In the genomic region with DNA sequence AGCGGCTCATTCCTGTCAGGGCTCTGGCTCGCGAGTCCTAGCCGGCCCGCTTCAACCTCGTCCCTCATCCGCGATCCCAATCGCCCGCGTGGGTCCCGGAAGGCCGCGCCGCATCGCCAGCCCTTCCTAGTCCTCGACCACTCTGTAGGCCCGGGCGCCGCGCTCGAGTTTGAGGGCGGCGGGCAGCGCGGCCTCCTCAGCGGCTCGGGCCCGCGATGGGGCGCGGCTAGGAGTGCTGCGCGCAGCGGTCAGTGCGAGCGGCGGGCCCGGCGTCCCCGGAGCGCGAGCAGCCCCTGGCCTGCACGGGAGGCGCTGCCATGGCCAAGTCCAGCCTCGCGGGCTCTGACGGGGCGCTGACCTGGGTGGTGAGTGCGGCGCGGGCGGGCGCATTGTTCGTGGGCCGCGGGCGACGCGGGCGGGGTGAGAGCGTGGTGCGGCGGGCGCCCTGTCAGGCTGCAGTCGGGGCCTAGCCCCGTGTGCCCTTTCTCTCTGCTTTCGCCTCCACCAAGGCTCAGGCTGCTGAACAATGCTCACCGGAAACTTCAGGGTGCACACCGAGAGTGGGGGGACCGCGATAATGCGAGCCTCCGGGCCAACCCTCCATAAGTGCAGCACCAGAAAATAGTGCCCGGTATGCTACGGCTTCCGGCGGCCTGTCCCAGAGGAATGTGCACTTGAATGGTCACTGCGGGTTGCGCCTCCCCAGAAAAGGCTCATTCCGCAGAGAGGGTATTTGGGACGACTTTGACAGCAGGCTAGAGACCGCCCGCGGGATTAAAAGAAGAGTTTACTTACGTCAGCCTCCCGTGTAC, we compare ENCODE assay signal across 8 mouse cellular contexts. TPM values are rescaled to one million over a fixed set of nuclear protein-coding genes. Genes with fewer than 3 reads are reported as not detected.
DNase-seq lines count a peak whose midpoint lies in the region; ATAC-seq and TF ChIP-seq lines count a peak whose summit lies in the region.

No protein-coding gene starts in this region.

- DNase-seq in 416B (ENCODE audit: low read depth), result peak; percentile 58
- DNase-seq in liver, embryonic 11.5 days (ENCODE audit: low spot score), result no peak
- peak; percentile 67 to 87 for DNase-seq in spleen, postnatal 4 days (ENCODE audit: low spot score in 2 of 2)

- H3K27me3 ChIP-seq in heart, embryonic 11.5 days (ENCODE audit: control insufficient read depth, insufficient read depth, low read length), result no peaks in the 10 kb centered on the region
- H3K27me3 ChIP-seq in kidney, embryonic 16.5 days (ENCODE audit: insufficient read depth, low read length), result no peaks in the 10 kb centered on the region
- H3K27me3 ChIP-seq in liver, embryonic 11.5 days (replicated peaks; ENCODE audit: control insufficient read depth, insufficient read depth, low read length), result no peaks in the 10 kb centered on the region
- H3K27me3 ChIP-seq in myocyte (ENCODE audit: control insufficient read depth, insufficient read depth, insufficient read length), result no peaks in the 10 kb centered on the region

- peak; percentile 53 for ATAC-seq in heart, embryonic 11.5 days (replicated peaks; ENCODE audit: insufficient number of reproducible peaks, low FRiP score, low TSS enrichment)
- ATAC-seq in kidney, embryonic 16.5 days (ENCODE audit: low FRiP score, low TSS enrichment), result peak; percentile 55
- ATAC-seq in liver, embryonic 11.5 days (replicated peaks; ENCODE audit: low FRiP score), result peak; percentile 58

- no peaks in the 10 kb centered on the region for H3K9me3 ChIP-seq in heart, embryonic 11.5 days (replicated peaks; ENCODE audit: control insufficient read depth, low read length)
- no peaks in the 10 kb centered on the region for H3K9me3 ChIP-seq in kidney, embryonic 16.5 days (ENCODE audit: low read length)
- H3K9me3 ChIP-seq in liver, embryonic 11.5 days (ENCODE audit: control insufficient read depth, low read length), result no peaks in the 10 kb centered on the region

- no peak for TF ChIP-seq CTCF in bone marrow, adult 2 months (IDR thresholded peaks at IDR 0.05; ENCODE audit: control insufficient read depth, insufficient read depth, low read length)
- TF ChIP-seq CTCF in embryonic fibroblast, embryonic 13.5 days (IDR thresholded peaks at IDR 0.05; ENCODE audit: borderline replicate concordance, insufficient read depth, low read length), result no peak

- H3K36me3 ChIP-seq in heart, embryonic 11.5 days (ENCODE audit: control insufficient read depth, insufficient read depth, low read length), result no peaks in the 10 kb centered on the region
- H3K36me3 ChIP-seq in kidney, embryonic 16.5 days (ENCODE audit: insufficient read depth, low read length), result no peaks in the 10 kb centered on the region
- H3K36me3 ChIP-seq in liver, embryonic 11.5 days (ENCODE audit: control insufficient read depth, insufficient read depth, low read length), result no peaks in the 10 kb centered on the region
- H3K36me3 ChIP-seq in myocyte (ENCODE audit: control insufficient read depth, insufficient read depth), result no peaks in the 10 kb centered on the region

- WGBS in bone marrow, adult 2 months, result under 1% methylated on average over 85 of the region's 87 CpGs
- under 1% methylated on average over 82 of the region's 87 CpGs for WGBS in heart, embryonic 11.5 days (ENCODE audit: insufficient replicate concordance)
- under 1% methylated on average over 81 of the region's 87 CpGs for WGBS in kidney, embryonic 16.5 days
- WGBS in liver, embryonic 11.5 days, result under 1% methylated on average over 85 of the region's 87 CpGs

- H3K79me2 ChIP-seq in myocyte (ENCODE audit: control insufficient read depth, insufficient read depth), result peaks cover 49% of the 10 kb centered on the region

- no peaks in the 10 kb centered on the region; the same call in 1 of the 2 replicates for H3K4me1 ChIP-seq in bone marrow, adult 2 months (ENCODE audit: control insufficient read depth, insufficient read depth, low read length)
- no peaks in the 10 kb centered on the region for H3K4me1 ChIP-seq in embryonic fibroblast, embryonic 13.5 days (ENCODE audit: control insufficient read depth, insufficient read depth, low read length)
- peaks cover 9% of the 10 kb centered on the region for H3K4me1 ChIP-seq in heart, embryonic 11.5 days (ENCODE audit: control insufficient read depth, insufficient read depth, low read length)
- peaks cover 24% of the 10 kb centered on the region for H3K4me1 ChIP-seq in kidney, embryonic 16.5 days (ENCODE audit: insufficient read depth, low read length)
- peaks cover 7% of the 10 kb centered on the region for H3K4me1 ChIP-seq in liver, embryonic 11.5 days (replicated peaks; ENCODE audit: control insufficient read depth, insufficient read depth, low read length)

- H3K9ac ChIP-seq in heart, embryonic 11.5 days (ENCODE audit: low read depth, low read length), result peak overlapping the region; percentile 100
- peak overlapping the region; percentile 89 for H3K9ac ChIP-seq in kidney, embryonic 16.5 days (replicated peaks; ENCODE audit: low read length)
- H3K9ac ChIP-seq in liver, embryonic 11.5 days (ENCODE audit: low read depth, low read length), result peak overlapping the region; percentile 95

- H3K27ac ChIP-seq in bone marrow, adult 2 months (ENCODE audit: control insufficient read depth, insufficient read depth, low read depth, low read length, poor library complexity), result peak overlapping the region; percentile 94
- peak overlapping the region; percentile 67 for H3K27ac ChIP-seq in embryonic fibroblast, embryonic 13.5 days (ENCODE audit: insufficient read depth, low read length)
- H3K27ac ChIP-seq in heart, embryonic 11.5 days (ENCODE audit: low read depth, low read length), result peak overlapping the region; percentile 94
- peak overlapping the region; percentile 99 for H3K27ac ChIP-seq in kidney, embryonic 16.5 days (ENCODE audit: low read length)
- peak overlapping the region; percentile 91 for H3K27ac ChIP-seq in liver, embryonic 11.5 days (ENCODE audit: low read depth, low read length)

- H3ac ChIP-seq in myocyte (ENCODE audit: control insufficient read depth, insufficient read length), result peak overlapping the region; percentile 73

- peak; percentile 24; the same call in 1 of the 2 replicates for TF ChIP-seq POLR2A in bone marrow, adult 2 months (IDR thresholded peaks at IDR 0.05; ENCODE audit: borderline replicate concordance, control insufficient read depth, low read depth, low read length)
- TF ChIP-seq POLR2A in embryonic fibroblast, embryonic 13.5 days (IDR thresholded peaks at IDR 0.05; ENCODE audit: low read depth, low read length), result no peak
- TF ChIP-seq POLR2A in myocyte (IDR thresholded peaks at IDR 0.05; ENCODE audit: insufficient read length, low read depth), result peak; percentile 38

- peak overlapping the region; percentile 89 for H3K4me3 ChIP-seq in bone marrow, adult 2 months (replicated peaks; ENCODE audit: control insufficient read depth, low read depth, low read length)
- H3K4me3 ChIP-seq in embryonic fibroblast, embryonic 13.5 days (ENCODE audit: insufficient read depth, low read length), result peak overlapping the region; percentile 85
- peak overlapping the region; percentile 95 for H3K4me3 ChIP-seq in heart, embryonic 11.5 days (ENCODE audit: low read depth, low read length)
- peak overlapping the region; percentile 81 for H3K4me3 ChIP-seq in kidney, embryonic 16.5 days (ENCODE audit: low read length)
- peak overlapping the region; percentile 95 for H3K4me3 ChIP-seq in liver, embryonic 11.5 days (ENCODE audit: low read depth, low read length)
- H3K4me3 ChIP-seq in myocyte, result peak overlapping the region; percentile 89

- H3K4me2 ChIP-seq in heart, embryonic 11.5 days, result peak overlapping the region; percentile 64
- peak overlapping the region; percentile 80 for H3K4me2 ChIP-seq in kidney, embryonic 16.5 days (replicated peaks; ENCODE audit: low read depth, low read length)
- H3K4me2 ChIP-seq in liver, embryonic 11.5 days, result peak overlapping the region; percentile 76
- peak overlapping the region; percentile 88 for H3K4me2 ChIP-seq in myocyte (ENCODE audit: low read depth)

TF ChIP-seq in myocyte, 11 proteins besides CTCF, POLR2A, EP300 and RAD21:
- TF ChIP-seq CEBPB (IDR thresholded peaks at IDR 0.05; ENCODE audit: insufficient read depth, poor library complexity, severe bottlenecking), result no peak
- no peak for TF ChIP-seq USF1 (IDR thresholded peaks at IDR 0.05; ENCODE audit: low read depth)
- TF ChIP-seq SRF (IDR thresholded peaks at IDR 0.05; ENCODE audit: control insufficient read depth, insufficient read length, low read depth), result no peak
- TF ChIP-seq TCF3 (IDR thresholded peaks at IDR 0.05; ENCODE audit: insufficient read length, low read depth), result no peak
- no peak for TF ChIP-seq REST (IDR thresholded peaks at IDR 0.05; ENCODE audit: insufficient read depth, insufficient read length)
- no peak for TF ChIP-seq E2F4 (IDR thresholded peaks at IDR 0.05; ENCODE audit: insufficient read depth)
- peak; percentile 6 for TF ChIP-seq POLR2AphosphoS2 (IDR thresholded peaks at IDR 0.05; ENCODE audit: insufficient read length, low read depth)
- peak in 1 of 3 experiments; percentile 35 for TF ChIP-seq MYOD1 (IDR thresholded peaks at IDR 0.05; ENCODE audit: control insufficient read depth in 1 of 3, insufficient read length in 2 of 3, low read depth in 2 of 3)
- TF ChIP-seq TCF12 (IDR thresholded peaks at IDR 0.05; ENCODE audit: insufficient read depth, poor library complexity, severe bottlenecking), result no peak
- no peak for TF ChIP-seq MYOG (IDR thresholded peaks at IDR 0.05; ENCODE audit: control insufficient read depth in 1 of 3, insufficient read depth in 1 of 3, insufficient read length in 2 of 3, low read depth in 2 of 3)
- TF ChIP-seq MAX (IDR thresholded peaks at IDR 0.05; ENCODE audit: low read depth), result no peak

RNA-seq across cellular contexts. Expression of a gene that starts 0.6 kb away (rescaled TPM):
- polyA plus RNA-seq in bone marrow, adult 2 months (2011; ENCODE audit: insufficient read depth, insufficient read length, low replicate concordance, missing spikeins), result 31.7 and 39.2 TPM in 2 replicates
- 260 and 313 TPM in 2 replicates for polyA plus RNA-seq in embryonic fibroblast, embryonic 13.5 days (2011; ENCODE audit: insufficient read length, low read depth, missing spikeins)
- polyA plus RNA-seq in heart, embryonic 11.5 days (2014; fragmentation: Nextera tagmentation; extraction: Ambion mirVana), result 52.8 and 66.8 TPM in 2 replicates
- 39.0 and 42.4 TPM in 2 replicates for polyA plus RNA-seq in kidney, embryonic 16.5 days (2015; fragmentation: Nextera tagmentation; extraction: Ambion mirVana)
- 67.8 and 72.4 TPM in 2 replicates for polyA plus RNA-seq in liver, embryonic 11.5 days (2014; fragmentation: Nextera tagmentation; extraction: Ambion mirVana)
- 14.9 TPM for polyA plus RNA-seq in myocyte (2012; fragmentation: generic; extraction: Trizol)
